Mouse (Mus musculus): ENCODE data around the gene Tead3. TPM values are rescaled to one million over a fixed set of nuclear protein-coding genes. Genes with fewer than 3 reads are reported as not detected.
A peak's percentile ranks its signal among the peaks of the same experiment; 100 is the strongest.

Gene Tead3
- total and polyA plus RNA-seq, 3 experiments: 12.7 to 21.2 (median 13.7) TPM

GRCm38 (mm10) chr17:28345882-28346281, 4.7 kb downstream of the Tead3 start:
- H3K36me3 ChIP-seq (ENCODE audit: control insufficient read depth, insufficient read depth, low read length): no peaks in the 10 kb centered on the region
- H3K4me3 ChIP-seq: no peak overlapping the region
- peaks cover 6% of the 10 kb centered on the region for H3K4me1 ChIP-seq (ENCODE audit: control insufficient read depth, insufficient read depth, low read length)
- DNase-seq: peak; percentile 51 to 61
- intact Hi-C loops (cut with DNase I): no loop called here
- TF ChIP-seq CTCF (IDR thresholded peaks at IDR 0.05): peak; percentile 20
- no peak for TF ChIP-seq EP300 (IDR thresholded peaks at IDR 0.05; ENCODE audit: insufficient read depth, low read depth, low read length)
- no peak for TF ChIP-seq POLR2A (IDR thresholded peaks at IDR 0.05; ENCODE audit: insufficient read depth, low read depth, low read length)
- no peaks in the 10 kb centered on the region for H3K79me2 ChIP-seq (replicated peaks; ENCODE audit: control insufficient read depth, insufficient read depth, low read length)
- 31% methylated on average over 10 of the region's 10 CpGs for WGBS
- H3K27me3 ChIP-seq (ENCODE audit: control insufficient read depth, insufficient read depth, low read length): no peaks in the 10 kb centered on the region
- H3K27ac ChIP-seq: peak overlapping the region; percentile 53
- no peak overlapping the region; the same call in 1 of the 2 replicates for H3K9ac ChIP-seq (ENCODE audit: low read depth, low read length)

- TF ChIP-seq CTCF (IDR thresholded peaks at IDR 0.05): no peak
- TF ChIP-seq POLR2A (IDR thresholded peaks at IDR 0.05; ENCODE audit: insufficient read depth, low read depth, low read length): no peak
- no peak for TF ChIP-seq EP300 (IDR thresholded peaks at IDR 0.05; ENCODE audit: insufficient read depth, low read depth, low read length)
- no peaks in the 10 kb centered on the region for H3K36me3 ChIP-seq (ENCODE audit: control insufficient read depth, insufficient read depth, low read length)
- no peak overlapping the region; the same call in 1 of the 2 replicates for H3K4me3 ChIP-seq
- peaks cover 6% of the 10 kb centered on the region for H3K4me1 ChIP-seq (ENCODE audit: control insufficient read depth, insufficient read depth, low read length)
- intact Hi-C loops (cut with DNase I): no loop called here
- peak overlapping the region; percentile 53 for H3K27ac ChIP-seq
- no peaks in the 10 kb centered on the region for H3K27me3 ChIP-seq (ENCODE audit: control insufficient read depth, insufficient read depth, low read length)
- DNase-seq: peak in 1 of 2 experiments; percentile 23
- 32% methylated on average over 8 of the region's 8 CpGs for WGBS
- H3K79me2 ChIP-seq (replicated peaks; ENCODE audit: control insufficient read depth, insufficient read depth, low read length): no peaks in the 10 kb centered on the region
- H3K9ac ChIP-seq (ENCODE audit: low read depth, low read length): no peak overlapping the region; the same call in 1 of the 2 replicates
Measured at GRCm38 (mm10) chr17:28345271-28345721, 5.3 kb downstream of the Tead3 start.

- Histone ChIP-seq H3K27ac (peak overlapping the region; percentile 17; the same call in 1 of the 2 replicates), H3K4me3 (no peak overlapping the region), H3K9ac (ENCODE audit: low read depth, low read length) (no peak overlapping the region), H3K27me3 (ENCODE audit: control insufficient read depth, insufficient read depth, low read length) (no peaks in the 10 kb centered on the region), H3K79me2 (replicated peaks; ENCODE audit: control insufficient read depth, insufficient read depth, low read length) (no peaks in the 10 kb centered on the region), H3K36me3 (ENCODE audit: control insufficient read depth, insufficient read depth, low read length) (no peaks in the 10 kb centered on the region), H3K4me1 (ENCODE audit: control insufficient read depth, insufficient read depth, low read length) (peaks cover 6% of the 10 kb centered on the region)
- TF ChIP-seq CTCF (IDR thresholded peaks at IDR 0.05) (no peak), EP300 (IDR thresholded peaks at IDR 0.05; ENCODE audit: insufficient read depth, low read depth, low read length) (no peak), POLR2A (IDR thresholded peaks at IDR 0.05; ENCODE audit: insufficient read depth, low read depth, low read length) (no peak)
- no peak for DNase-seq
- intact Hi-C loops (cut with DNase I): no loop called here
- WGBS: 72% methylated on average over 3 of the region's 3 CpGs
Measured at GRCm38 (mm10) chr17:28344670-28345069, 5.9 kb downstream of the Tead3 start.

GRCm38 (mm10) chr17:28344050-28344607, 6.5 kb downstream of the Tead3 start:
- intact Hi-C loops (cut with DNase I): no loop called here
- H3K79me2 ChIP-seq (replicated peaks; ENCODE audit: control insufficient read depth, insufficient read depth, low read length): no peaks in the 10 kb centered on the region
- peaks cover 6% of the 10 kb centered on the region for H3K4me1 ChIP-seq (ENCODE audit: control insufficient read depth, insufficient read depth, low read length)
- DNase-seq: peak in 1 of 2 experiments; percentile 38
- no peaks in the 10 kb centered on the region for H3K36me3 ChIP-seq (ENCODE audit: control insufficient read depth, insufficient read depth, low read length)
- TF ChIP-seq CTCF (IDR thresholded peaks at IDR 0.05) (no peak), POLR2A (IDR thresholded peaks at IDR 0.05; ENCODE audit: insufficient read depth, low read depth, low read length) (no peak), EP300 (IDR thresholded peaks at IDR 0.05; ENCODE audit: insufficient read depth, low read depth, low read length) (no peak)
- H3K4me3 ChIP-seq: no peak overlapping the region
- H3K9ac ChIP-seq (ENCODE audit: low read depth, low read length): no peak overlapping the region
- WGBS: 33% methylated on average over 4 of the region's 4 CpGs
- no peaks in the 10 kb centered on the region for H3K27me3 ChIP-seq (ENCODE audit: control insufficient read depth, insufficient read depth, low read length)
- no peak overlapping the region; the same call in 1 of the 2 replicates for H3K27ac ChIP-seq

GRCm38 (mm10) chr17:28341091-28341490, 9.5 kb downstream of the Tead3 start:
- intact Hi-C loops (cut with DNase I): no loop called here
- peak; percentile 81 to 84 for DNase-seq
- Histone ChIP-seq H3K79me2 (replicated peaks; ENCODE audit: control insufficient read depth, insufficient read depth, low read length) (no peaks in the 10 kb centered on the region), H3K36me3 (ENCODE audit: control insufficient read depth, insufficient read depth, low read length) (no peaks in the 10 kb centered on the region), H3K27ac (peak overlapping the region; percentile 38), H3K9ac (ENCODE audit: low read depth, low read length) (peak overlapping the region; percentile 40; the same call in 1 of the 2 replicates), H3K27me3 (ENCODE audit: control insufficient read depth, insufficient read depth, low read length) (no peaks in the 10 kb centered on the region), H3K4me3 (no peak overlapping the region), H3K4me1 (ENCODE audit: control insufficient read depth, insufficient read depth, low read length) (0 out of 2 replicates have a peak, but pooled peaks cover 3% of the 10 kb centered on the region)
- TF ChIP-seq EP300 (IDR thresholded peaks at IDR 0.05; ENCODE audit: insufficient read depth, low read depth, low read length) (no peak), CTCF (IDR thresholded peaks at IDR 0.05) (no peak), POLR2A (IDR thresholded peaks at IDR 0.05; ENCODE audit: insufficient read depth, low read depth, low read length) (no peak)
- WGBS: 17% methylated on average over 22 of the region's 26 CpGs

- no peak for DNase-seq
- no peak overlapping the region for H3K9ac ChIP-seq (ENCODE audit: low read depth, low read length)
- H3K36me3 ChIP-seq (ENCODE audit: control insufficient read depth, insufficient read depth, low read length): no peaks in the 10 kb centered on the region
- 0 out of 2 replicates have a peak, but pooled peaks cover 3% of the 10 kb centered on the region for H3K4me1 ChIP-seq (ENCODE audit: control insufficient read depth, insufficient read depth, low read length)
- no peak overlapping the region for H3K4me3 ChIP-seq
- intact Hi-C loops (cut with DNase I): no loop called here
- peak overlapping the region; percentile 38 for H3K27ac ChIP-seq
- WGBS: 76% methylated on average over 7 of the region's 7 CpGs
- H3K79me2 ChIP-seq (replicated peaks; ENCODE audit: control insufficient read depth, insufficient read depth, low read length): no peaks in the 10 kb centered on the region
- H3K27me3 ChIP-seq (ENCODE audit: control insufficient read depth, insufficient read depth, low read length): no peaks in the 10 kb centered on the region
- TF ChIP-seq POLR2A (IDR thresholded peaks at IDR 0.05; ENCODE audit: insufficient read depth, low read depth, low read length): no peak
- TF ChIP-seq EP300 (IDR thresholded peaks at IDR 0.05; ENCODE audit: insufficient read depth, low read depth, low read length): no peak
- no peak for TF ChIP-seq CTCF (IDR thresholded peaks at IDR 0.05)
Measured at GRCm38 (mm10) chr17:28340578-28340977, 10.0 kb downstream of the Tead3 start.
